Mouse (Mus musculus) yolk sac, embryonic 10.5 days (tissue): ENCODE measurements around the gene Pon1.

Source experiments
- DNase-seq: peaks from one replicate; pipeline ENCODE4 v3.0.0-alpha.2; 2017; ENCODE audit warnings: low spot score

Pon1 gene

GRCm38 (mm10) chr6:5177967-5178891 is 15.5 kb downstream of the Pon1 start:
- DNase-seq: no peak

- DNase-seq: no peak
Measured at GRCm38 (mm10) chr6:5174179-5174812, 19.4 kb downstream of the Pon1 start.

GRCm38 (mm10) chr6:5172571-5172970 is 21.2 kb downstream of the Pon1 start:
- DNase-seq: no peak

GRCm38 (mm10) chr6:5171418-5171817 is 22.3 kb downstream of the Pon1 start:
- DNase-seq: no peak

GRCm38 (mm10) chr6:5168158-5168557 is 25.6 kb downstream of the Pon1 start:
- no peak for DNase-seq

- DNase-seq: no peak
Measured at GRCm38 (mm10) chr6:5167051-5167677, 26.6 kb downstream of the Pon1 start.

DNA sequence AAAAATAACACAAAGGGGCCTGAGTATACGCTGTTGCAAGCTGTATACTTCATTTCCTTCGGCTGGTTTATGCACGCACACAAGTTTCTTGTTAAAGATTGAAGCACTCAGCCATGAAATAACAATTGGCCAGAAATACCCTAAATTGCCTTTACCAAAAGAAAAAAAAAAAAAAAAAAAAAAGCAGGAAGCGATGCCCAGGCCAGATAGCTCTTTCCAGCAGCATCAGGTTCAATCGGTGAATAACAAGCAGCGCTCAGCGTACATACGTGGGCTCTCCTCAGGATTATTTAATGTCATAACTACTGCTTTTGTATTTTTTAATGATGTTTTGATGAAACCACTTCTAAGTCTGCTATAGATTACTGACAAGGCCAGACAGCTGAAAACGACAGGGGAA is 28.9 kb downstream of the Pon1 start:
- no peak for DNase-seq

DNA sequence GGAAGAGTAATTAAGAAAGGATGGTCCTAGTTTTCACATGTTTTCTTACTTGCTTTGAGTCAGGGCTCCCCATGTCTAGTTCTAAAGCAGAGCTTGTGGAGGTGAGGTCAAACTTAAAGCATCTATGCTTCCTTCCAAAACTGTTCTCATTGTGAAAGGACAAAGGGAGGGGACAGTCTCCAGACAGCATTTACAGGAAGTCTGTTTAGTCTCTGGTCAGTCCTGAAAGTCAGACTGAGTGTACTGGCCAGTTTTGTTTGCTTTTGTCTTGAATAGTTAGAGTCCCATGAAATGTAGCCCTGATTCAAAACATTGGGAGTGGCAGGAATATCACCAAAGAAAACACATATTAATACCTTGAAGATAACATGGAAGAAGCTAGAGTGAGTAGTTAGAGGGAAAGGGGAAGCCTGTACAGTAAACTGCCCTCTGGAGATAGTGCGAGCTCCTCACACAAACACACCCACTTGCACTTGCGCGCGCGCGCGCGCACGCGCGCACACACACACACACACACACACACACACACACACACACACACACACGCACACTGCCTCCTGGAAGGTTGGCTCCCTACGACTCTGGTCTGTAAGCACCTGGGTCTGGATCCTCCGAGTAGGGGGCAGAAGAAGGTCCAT is 30.1 kb downstream of the Pon1 start:
- DNase-seq: no peak

DNA sequence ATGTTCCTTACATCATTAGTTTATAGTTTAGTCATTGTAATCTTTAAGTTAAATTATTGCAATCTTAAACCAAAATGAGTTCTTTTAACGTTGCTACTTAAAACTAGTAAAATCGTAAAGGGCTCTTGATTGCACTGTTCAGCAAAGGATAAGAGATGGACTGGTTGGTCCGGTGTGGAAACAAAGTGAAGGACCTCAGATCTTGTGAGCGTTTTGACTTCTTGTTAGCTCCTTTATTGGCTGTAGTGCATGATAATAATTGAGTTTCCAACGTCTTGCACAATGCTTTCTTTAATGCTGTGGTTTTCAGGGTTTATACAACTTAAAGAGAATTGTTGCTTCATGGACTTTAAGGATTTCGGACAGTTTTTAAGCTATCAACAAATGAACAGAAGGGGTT is 31.7 kb downstream of the Pon1 start:
- DNase-seq: no peak

DNA sequence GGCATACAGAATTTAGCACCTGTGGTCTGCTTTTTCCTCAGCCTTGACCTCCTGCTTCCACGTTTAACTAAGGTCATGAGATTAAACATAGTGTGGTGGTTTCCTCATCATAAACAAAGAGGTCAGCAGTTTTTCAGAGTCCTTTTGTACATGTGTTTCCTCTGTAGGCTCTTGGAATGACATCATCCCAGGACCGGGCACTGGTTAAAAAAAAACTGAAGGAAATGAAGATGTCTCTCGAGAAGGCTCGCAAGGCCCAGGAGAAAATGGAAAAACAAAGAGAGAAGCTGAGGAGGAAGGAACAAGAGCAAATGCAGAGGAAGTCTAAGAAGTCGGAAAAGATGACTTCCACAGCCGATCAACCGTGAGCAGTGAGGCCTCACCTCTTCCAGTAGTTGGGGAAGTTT is 34.4 kb downstream of the Pon1 start:
- DNase-seq: no peak

DNA sequence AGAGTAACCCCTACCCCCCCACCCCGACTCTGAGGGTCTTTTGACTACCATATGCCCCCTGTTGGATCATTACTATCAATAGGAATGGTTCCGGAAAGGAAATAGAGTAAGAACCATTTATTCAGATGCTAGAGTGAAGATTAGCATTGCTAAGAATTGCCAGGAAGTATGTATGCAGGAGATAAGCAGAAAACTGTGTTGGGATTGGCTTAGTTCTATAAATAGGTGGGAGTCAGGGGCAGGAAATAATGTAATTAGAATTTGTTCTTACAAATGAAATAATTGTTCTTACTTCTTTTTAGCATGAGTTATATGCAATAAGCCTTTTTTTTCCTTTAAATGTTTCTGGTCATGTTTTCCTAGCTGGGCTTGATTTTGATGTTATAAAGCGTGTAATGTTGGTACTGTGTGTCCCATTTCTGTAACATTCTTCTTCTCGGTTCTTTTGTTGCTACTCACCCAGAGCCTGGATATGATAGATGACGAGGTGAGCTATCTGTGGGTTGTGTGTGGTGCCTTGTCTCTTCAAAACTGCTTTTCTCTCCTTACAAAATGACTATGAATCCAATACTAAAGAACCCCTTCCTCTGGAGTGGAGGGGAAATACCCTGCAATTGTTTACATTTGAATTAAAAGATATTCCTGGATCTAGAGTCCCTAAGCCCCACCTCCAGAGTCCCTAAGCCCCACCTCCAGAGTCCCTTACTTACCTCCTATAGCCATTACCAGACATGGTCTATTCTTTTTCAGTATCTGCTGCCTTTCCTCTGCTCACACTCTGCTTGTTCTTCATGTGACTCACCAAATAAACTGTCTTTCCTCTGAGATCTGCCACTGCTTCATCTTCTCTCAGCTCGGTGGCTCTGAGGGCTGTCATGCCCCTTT is 37.0 kb downstream of the Pon1 start:
- no peak for DNase-seq

- DNase-seq: no peak
Measured at GRCm38 (mm10) chr6:5155313-5155927, 38.3 kb downstream of the Pon1 start.

DNA sequence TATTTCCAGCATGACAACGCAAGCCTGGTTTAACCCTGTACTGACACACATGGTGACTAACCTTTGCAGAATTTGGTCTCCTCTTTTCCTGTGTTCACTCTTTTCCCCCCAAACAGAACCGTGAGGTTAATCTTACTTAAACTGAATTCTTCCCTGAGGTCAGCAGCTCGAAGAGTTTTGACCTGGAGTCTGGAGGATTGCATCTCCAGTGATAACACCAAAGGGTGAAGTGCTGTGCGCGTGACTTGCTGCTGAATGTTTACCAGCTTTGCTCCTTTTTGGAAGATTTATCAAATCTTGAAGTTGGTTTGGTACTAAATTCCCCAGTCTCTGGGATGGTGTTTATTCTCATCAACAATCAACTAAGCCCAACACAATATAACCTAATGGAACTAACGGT is 39.0 kb downstream of the Pon1 start:
- DNase-seq: no peak

DNA sequence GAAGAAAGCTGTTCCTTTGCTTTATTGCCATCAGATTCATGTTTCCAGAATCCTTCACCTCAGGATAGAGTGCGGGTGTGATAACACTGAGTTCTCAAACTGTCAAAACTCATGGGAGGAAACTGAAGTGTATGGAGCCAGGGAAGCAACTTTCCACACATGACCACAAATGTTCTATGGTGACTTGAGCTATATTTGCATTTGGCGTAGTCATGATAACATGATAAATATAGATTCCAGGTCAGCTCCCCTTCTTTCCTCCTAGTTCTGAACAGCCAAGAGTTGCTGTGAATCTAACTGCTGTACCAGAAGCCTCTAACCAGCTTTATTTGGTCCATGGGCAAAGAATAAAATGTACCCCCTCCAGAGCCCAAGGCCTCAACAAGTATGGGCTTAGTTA is 41.6 kb downstream of the Pon1 start:
- DNase-seq: no peak

- no peak for DNase-seq
Measured at GRCm38 (mm10) chr6:5151171-5151570, 42.6 kb downstream of the Pon1 start.

DNA sequence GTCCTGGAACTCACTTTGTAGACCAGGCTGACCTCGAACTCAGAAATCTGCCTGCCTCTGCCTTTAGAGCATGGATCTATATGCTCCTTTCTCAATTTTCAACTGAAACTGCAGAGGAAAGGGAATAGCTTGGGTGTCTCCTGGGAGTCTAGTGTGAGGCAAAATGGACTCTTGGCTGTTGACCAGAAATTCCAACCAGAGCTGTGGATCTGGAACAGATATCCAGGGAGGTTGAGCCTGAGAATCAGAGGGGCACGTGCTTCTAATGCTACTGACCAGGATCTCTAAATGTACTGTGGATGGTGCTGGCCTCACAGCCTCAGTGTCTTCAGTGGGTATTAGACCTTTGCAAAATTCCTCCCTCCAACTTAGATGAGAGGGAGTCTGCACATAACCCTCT is 43.8 kb downstream of the Pon1 start:
- no peak for DNase-seq

- DNase-seq: no peak
Measured at GRCm38 (mm10) chr6:5147488-5148142, 46.1 kb downstream of the Pon1 start.

DNA sequence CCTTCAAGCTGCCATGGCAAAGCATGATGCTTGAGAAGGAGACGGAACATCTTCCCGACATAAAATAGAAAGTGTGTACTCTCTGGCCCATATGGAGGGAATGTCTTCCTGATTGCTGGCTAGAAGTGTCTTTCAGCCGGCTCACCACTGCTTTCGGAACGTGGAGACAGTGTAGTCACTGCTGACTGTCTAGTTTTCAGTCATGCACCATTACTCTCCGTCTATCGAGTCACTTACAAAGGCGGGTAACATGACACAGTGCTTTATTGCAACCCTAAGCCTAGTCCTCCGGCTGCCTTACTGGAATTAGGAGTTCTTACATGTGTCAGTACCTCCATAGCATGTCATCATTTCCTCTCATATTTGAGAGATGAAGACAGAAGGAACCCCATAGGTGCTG is 54.1 kb downstream of the Pon1 start:
- DNase-seq: no peak

DNA sequence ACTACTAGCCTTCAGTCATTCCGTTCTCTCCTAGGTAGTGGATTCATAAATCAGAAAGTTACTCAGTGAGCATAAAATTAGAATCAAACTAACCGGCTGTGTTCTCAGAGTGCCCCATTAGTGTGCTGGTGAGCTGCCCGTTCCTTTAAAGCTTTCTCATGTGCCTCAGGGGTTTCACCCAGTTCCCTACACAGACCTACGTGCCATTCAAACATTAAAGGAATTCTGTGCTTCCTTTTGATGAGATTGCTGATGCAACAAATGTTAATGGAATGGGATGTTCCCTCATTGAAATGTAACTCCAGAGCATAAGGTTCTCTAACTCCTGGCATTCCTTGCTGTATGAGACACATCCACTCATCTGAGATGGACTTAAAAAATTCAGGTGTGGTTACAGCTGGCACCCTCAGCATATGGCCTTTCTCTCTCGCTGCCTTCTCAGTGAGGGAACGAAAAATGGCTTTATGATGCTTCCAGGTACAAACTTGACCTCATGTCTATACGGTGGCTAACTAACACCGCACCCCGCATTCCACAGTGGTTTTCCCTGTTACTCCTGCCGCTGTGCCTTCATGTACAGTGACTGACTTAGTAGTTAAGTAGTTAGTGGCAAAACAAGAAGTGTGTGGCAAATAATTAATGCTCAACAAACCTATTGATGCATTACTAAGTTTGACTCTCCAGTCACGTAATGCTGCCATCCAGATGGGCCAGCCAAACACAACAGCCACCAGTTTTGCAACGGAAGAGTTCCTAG is 54.7 kb downstream of the Pon1 start:
- no peak for DNase-seq

- DNase-seq: no peak
Measured at GRCm38 (mm10) chr6:5136046-5136445, 57.7 kb downstream of the Pon1 start.
